Mouse (Mus musculus) kidney, postnatal 36 days (tissue): ENCODE data around the gene Brinp2.

ENCODE experiments used
- DNase-seq, 2 experiments: peaks; one replicate each; pipeline ENCODE4 v3.0.0; 2021 to 2022; ENCODE audit warnings: mixed read lengths in 2 of 2

Brinp2 gene

GRCm38 (mm10) chr1:158218750-158219149 lies 137.4 kb downstream of the Brinp2 start:
- DNase-seq = no peak

GRCm38 (mm10) chr1:158218294-158218693 lies 137.8 kb downstream of the Brinp2 start:
- no peak for DNase-seq

- no peak for DNase-seq
Measured at GRCm38 (mm10) chr1:158215581-158215980, 140.5 kb downstream of the Brinp2 start.

- DNase-seq = peak in 1 of 2 experiments; percentile 4
Measured at GRCm38 (mm10) chr1:158214743-158215142, 141.4 kb downstream of the Brinp2 start.

- DNase-seq = no peak
Measured at GRCm38 (mm10) chr1:158213736-158214135, 142.4 kb downstream of the Brinp2 start.

GRCm38 (mm10) chr1:158207620-158208019 lies 148.5 kb downstream of the Brinp2 start:
- no peak for DNase-seq

GRCm38 (mm10) chr1:158202932-158203331 lies 153.2 kb downstream of the Brinp2 start:
- no peak for DNase-seq
